Mouse (Mus musculus) Muller cell, postnatal 12 days (primary cell): ENCODE data around the gene Mob4.
A peak's percentile ranks its signal among the peaks of the same experiment; 100 is the strongest.

Experiments
- DNase-seq: peaks from one replicate; pipeline ENCODE4 v3.0.0-alpha.2; 2015; ENCODE audit errors: inconsistent ontology term

The Mob4 gene

DNA sequence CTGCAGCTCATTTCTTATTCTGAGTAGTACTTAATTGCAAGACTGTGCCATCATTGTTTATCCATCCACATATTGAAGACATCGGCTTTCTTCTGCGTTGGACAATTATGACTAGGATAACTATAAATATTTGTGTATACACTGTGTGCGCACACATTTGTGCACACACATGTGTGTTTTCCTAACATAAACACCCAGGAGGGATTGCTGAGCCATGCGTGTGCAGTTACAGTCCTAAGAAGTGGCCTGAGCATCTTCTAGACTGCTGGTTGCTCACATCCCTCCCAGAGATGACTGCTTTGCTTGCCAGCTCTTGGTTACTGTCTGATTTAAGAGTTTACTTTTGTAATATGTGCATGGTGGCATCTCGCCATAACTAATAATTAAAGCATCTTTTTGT, 51.4 kb downstream of the Mob4 start:
- no peak for DNase-seq

DNA sequence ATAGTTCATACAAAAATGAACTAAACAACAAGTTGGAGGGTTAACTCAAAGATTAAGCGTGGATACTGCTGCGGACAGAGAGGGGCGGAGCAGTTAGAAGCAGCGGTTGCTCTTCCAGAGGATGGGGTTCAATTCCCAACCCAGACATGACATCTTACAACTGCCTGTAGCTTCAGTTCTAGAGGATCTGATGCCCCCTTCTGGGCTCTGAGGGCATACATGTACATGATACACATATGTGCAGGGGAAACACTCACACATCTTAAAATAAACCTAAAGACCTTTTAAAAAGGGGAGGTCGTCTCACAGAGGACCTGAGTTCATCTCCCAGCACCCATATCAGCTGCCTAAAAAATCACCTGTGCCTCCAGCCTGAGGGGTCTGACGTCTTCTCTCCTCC, 54.7 kb downstream of the Mob4 start:
- no peak for DNase-seq

DNA sequence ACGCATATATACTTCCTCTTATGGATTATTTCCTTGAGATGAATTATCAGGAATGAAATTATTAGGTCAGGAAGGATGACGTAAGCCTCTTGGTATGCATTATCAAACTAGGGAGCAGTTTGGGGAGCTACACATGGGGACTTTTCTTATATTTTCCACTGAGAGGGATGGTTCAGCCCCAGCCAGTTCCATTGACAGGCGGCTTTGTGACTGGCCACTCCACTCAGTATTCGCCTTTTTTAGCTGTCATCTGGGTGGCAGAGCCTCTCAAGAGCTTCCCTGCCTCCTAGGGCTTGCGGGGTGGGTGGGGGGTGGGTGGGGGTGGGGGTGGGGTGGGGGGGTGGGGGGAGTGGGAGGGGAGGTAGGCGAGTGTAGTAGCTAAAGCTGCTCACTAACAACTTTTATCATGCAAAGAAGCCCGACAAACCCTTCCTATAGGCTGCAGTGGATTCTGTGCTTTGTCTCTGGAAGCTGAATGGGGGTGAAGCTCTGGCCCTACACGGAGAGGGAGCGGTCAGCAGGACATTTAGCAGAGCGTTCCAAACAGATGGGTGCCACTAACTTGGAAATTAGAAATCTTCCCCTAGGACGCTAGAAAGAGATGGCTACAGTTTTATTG, 55.7 kb downstream of the Mob4 start:
- DNase-seq: no peak

DNA sequence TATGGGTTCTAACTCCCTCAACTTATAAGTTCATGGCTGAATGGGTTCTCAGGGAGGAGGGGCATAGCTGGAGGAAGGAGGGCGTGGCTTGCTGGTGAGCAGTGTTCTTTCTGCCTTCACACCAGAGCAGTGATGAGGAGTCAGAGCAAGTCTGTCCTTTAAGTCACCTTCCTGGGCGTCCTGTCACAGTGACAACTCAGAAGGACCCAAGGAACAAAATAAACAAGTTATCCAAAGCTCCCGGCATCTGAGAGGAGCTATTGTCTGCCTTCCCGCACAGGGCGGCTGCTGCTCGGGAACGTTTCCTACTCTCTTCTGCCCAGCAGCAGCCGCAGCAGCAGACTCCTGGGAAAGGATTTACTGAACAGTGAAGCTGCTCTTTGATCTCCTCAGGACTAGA, 61.0 kb downstream of the Mob4 start:
- DNase-seq: peak; percentile 34

DNA sequence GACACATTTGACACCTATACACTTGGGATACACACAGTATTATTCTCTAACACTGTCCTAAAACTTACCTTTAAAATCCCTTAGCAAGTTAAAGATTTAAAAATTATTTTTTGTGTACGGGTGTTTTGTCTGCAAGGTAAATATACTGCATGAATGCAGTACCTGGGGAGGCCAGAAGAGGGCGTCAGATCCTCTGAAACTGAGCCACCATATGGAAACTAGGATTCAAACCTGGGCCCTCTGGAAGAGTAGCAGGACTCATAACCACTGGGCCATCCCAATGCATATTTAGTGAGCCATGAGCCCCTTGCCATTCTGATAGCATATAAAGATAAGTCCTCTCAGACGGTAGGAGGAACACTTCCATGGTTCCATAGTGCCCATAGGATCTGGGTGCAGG, 61.8 kb downstream of the Mob4 start:
- DNase-seq: no peak

DNA sequence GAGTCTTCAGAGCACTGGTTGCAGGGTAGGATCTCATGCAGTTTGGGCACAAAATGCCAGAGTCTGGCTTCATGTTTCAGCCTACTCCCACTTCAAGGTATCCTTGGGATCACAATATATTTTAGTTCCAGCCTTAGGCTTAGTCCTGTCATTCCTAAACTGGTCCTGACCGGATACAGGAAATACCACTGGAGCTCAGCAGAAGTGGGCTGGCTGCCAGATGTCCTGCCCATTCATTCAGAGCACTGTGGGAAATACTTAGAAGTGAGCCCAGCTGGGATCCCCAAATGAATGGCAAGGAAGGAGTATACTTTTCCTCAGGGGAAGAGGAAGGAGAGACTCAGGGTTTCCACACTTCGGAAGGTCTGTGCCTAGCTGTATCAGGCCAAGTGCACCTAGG, 62.3 kb downstream of the Mob4 start:
- peak; percentile 78 for DNase-seq

DNA sequence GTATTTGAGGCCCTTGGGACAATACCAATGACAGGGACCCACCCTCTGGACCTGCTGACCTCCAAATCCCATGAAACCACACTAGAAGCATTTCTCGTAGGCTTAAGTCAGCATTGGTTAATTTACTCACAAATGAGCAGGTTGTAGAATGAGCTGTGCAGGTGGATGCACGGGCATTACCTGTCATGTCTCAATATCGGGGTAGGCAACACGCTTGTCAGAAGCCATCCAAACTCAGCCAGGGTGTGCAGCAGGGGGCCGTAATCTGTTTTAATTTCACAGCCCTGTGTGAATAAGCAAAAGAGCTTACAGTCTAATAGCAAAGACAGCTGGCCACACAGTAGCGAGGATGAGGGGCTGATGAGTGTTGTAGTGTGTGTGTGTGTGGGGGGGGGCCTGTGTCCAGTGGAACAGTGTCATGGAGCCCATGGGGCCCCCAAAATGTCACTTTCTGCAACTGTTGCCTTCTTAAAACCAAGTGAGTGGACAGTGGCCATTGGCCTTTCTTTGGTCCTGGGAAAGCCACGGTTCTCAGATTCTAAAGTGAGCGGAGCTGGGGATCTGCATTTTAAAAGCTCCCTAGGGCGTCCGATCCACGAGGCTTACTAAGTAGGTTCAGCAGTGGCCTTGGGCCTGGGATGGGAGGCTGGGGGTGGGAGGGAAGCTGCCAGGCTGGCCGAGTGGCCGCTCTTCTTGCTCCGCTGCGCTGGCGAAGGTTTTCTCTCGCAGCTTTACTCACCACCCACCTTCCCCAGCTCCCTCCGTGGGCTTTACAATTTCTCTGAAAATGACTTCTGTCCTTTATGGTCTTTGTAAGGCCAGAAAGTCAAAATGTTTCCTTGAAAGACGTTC, 63.3 kb downstream of the Mob4 start:
- DNase-seq: no peak

DNA sequence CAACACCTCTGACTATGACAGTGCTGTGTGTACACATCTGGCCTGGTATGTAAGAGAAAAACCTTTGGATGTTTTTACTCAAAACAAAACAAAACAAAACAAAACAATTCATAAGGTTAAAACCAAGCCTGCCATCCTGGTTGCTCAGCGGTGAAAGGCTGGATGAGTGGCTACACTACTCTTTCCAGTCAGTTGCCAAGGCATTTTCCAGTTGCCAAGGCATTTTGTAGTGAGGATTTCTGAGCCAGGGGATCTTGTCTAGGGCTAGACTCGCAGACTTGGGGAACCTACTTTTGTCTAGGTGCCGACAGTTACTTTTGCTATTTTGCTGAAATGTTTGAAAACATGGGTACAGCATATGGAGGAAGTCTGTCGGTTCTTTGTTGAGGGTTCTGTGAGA, 64.0 kb downstream of the Mob4 start:
- no peak for DNase-seq

DNA sequence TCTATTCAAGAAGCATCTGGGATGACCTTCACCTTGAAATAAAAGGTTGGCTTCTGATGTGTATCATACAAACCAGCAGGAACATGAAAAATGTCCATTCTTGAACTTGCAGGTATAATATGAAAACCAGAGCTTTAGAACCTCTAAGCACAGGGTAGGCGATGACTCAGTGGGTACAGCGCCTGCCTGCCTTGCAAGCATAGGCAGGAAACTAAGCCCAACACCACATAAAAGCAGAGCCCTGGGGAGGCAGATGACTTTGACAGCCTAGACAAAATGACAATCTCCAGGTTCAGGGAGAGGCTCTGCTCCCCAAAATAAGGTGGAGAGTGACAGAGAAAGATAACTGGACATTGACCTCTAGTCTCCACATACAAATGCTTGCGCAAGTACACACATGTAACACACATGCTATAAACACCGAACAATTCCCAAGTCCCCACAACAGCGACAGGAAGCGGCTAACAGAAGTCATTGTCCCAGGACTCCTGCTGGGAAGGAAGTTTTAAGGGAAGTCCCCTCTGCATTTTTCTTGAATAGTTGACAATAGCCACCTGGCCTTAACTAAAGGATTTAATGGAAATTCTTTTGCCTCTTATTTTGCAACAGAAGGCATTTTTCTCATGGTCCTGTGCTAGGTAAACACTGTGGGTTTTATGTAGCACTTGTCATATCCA, 65.4 kb downstream of the Mob4 start:
- DNase-seq: no peak

DNA sequence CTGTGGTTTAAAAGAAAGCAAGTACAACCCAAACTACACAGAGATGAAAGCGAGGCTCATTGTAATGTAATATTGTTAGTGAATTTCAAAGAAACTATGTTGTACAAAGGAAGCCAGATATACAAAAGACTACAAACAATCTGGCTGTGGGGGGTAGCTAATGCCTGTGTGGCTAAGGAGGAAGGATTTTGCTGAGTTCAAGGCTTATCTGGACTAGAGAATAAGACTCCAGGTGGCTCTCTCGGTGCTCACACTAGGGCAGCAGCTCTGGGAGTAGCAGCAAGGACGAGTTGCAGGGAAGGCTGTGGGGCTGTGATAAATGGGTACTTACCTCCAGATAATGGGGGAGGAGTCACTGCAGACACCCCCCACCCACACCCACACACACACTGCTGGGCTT, 67.7 kb downstream of the Mob4 start:
- no peak for DNase-seq

DNA sequence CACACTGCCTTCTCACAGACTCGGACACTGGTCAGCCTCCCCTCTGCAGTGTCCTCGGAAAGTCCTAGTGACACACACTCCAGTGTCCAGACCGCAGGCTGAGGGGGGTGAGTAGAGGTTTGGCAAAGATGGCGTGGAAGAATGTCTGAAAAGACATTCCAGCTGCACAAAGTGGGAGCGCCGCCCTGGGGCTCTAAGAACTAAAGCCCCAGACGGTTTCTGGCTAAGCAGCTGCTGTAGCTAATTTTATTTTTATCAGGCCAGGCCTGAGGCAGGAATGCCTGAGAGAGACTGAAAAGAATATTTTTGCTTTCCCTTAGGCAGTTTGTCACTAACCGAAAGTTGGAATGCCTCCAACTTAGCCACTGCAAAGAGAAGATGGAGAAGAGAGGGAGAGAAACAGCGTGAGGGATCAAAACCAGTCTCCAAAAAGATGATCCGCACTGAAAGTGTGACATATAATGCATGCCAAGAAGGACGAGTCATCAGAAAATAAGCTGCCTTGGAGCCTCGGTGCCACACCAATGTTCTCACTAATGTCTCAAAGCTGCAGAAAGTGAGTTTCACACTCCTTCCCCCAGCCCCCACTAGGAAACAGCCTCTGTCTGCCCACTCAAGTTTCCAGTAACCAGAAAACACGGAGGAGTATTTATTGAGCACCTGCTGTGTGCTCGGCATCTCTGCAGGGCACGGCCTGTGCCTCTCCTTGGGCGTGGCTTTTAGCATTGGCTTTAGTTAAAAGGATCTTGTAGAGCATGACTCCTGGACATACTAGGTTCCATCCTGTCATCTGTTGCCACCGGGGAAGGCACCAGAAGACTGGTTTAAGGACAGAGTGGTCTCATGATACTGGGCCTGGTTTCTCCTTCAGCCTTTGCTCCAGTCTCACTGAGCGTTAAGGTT, 71.1 kb downstream of the Mob4 start:
- peak; percentile 97 for DNase-seq
